In the genomic region with DNA sequence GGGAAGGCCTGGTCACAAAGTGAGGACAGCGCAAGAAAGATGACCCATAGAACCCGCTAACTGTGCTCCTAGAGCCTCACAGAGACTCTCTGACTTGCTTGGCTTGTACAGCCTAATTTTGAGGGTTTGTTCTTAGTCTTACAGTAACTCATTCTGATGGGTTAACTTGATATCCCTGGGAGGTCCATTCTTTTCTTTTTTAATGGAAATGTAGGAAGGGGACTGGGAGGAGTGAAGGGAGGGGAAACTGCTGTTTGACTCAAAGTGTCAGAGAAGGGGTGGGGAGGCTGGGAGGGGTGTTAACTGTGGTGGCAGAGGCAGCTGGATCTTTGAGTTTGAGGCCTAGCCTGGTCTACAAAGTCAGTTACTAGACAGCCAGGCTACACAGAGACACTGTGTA, we compare ENCODE assay signal across 27 mouse cellular contexts. TPM values are rescaled to one million over a fixed set of nuclear protein-coding genes. Genes with fewer than 3 reads are reported as not detected.
DNase-seq lines count a peak whose midpoint lies in the region; ATAC-seq and TF ChIP-seq lines count a peak whose summit lies in the region.
"Had no signal": no experiment of that assay in that cellular context is flagged by ENCODE, and none has a peak within 500 bp of the region (broad histone marks: within the 10 kb centered on the region; RNA-seq: fewer than 3 reads in every experiment).

No protein-coding gene starts in this region.

- H3K27ac ChIP-seq in midbrain, postnatal 0 days (ENCODE audit: low read depth, low read length) = no peak overlapping the region
- no peak overlapping the region for H3K27ac ChIP-seq in midbrain, embryonic 10.5 days (replicated peaks)
- H3K27ac ChIP-seq in kidney, embryonic 14.5 days (ENCODE audit: low read depth, low read length) = no peak overlapping the region
- H3K27ac ChIP-seq: embryonic facial prominence, embryonic 10.5 days; embryonic facial prominence, embryonic 12.5 days; forebrain, embryonic 13.5 days; forebrain, embryonic 15.5 days had no signal

- peaks cover 68% of the 10 kb centered on the region for H3K36me3 ChIP-seq in midbrain, postnatal 0 days (ENCODE audit: insufficient read depth, low read length)
- peaks cover 100% of the 10 kb centered on the region for H3K36me3 ChIP-seq in midbrain, embryonic 10.5 days
- H3K36me3 ChIP-seq in kidney, embryonic 14.5 days (ENCODE audit: control insufficient read depth, insufficient read depth, low read length) = peaks cover 95% of the 10 kb centered on the region

- H3K4me2 ChIP-seq in midbrain, postnatal 0 days (ENCODE audit: low read depth, low read length, poor library complexity, severe bottlenecking) = no peak overlapping the region
- H3K4me2 ChIP-seq in kidney, embryonic 14.5 days (replicated peaks; ENCODE audit: low read depth, low read length) = no peak overlapping the region
- H3K4me2 ChIP-seq: embryonic facial prominence, embryonic 12.5 days; forebrain, embryonic 13.5 days; forebrain, embryonic 15.5 days had no signal

- no peaks in the 10 kb centered on the region for H3K9me3 ChIP-seq in midbrain, postnatal 0 days (ENCODE audit: low read length)
- no peaks in the 10 kb centered on the region for H3K9me3 ChIP-seq in midbrain, embryonic 10.5 days (replicated peaks)
- H3K9me3 ChIP-seq in kidney, embryonic 14.5 days (ENCODE audit: control insufficient read depth, low read length) = no peaks in the 10 kb centered on the region
- H3K9me3 ChIP-seq: embryonic facial prominence, embryonic 10.5 days; embryonic facial prominence, embryonic 12.5 days; forebrain, embryonic 13.5 days; forebrain, embryonic 15.5 days; G1E had no signal

- H3K27me3 ChIP-seq in midbrain, postnatal 0 days (ENCODE audit: insufficient read depth, low read length) = no peaks in the 10 kb centered on the region
- no peaks in the 10 kb centered on the region for H3K27me3 ChIP-seq in midbrain, embryonic 10.5 days (ENCODE audit: low read depth, poor library complexity, severe bottlenecking)
- H3K27me3 ChIP-seq in kidney, embryonic 14.5 days (ENCODE audit: control insufficient read depth, insufficient read depth, low read length) = no peaks in the 10 kb centered on the region
- H3K27me3 ChIP-seq: CH12.LX; embryonic facial prominence, embryonic 12.5 days; forebrain, embryonic 13.5 days; forebrain, embryonic 15.5 days; Patski had no signal

- peak overlapping the region; percentile 24; the same call in 1 of the 2 replicates for H3K9ac ChIP-seq in midbrain, postnatal 0 days (replicated peaks; ENCODE audit: low read length, poor library complexity, severe bottlenecking)
- H3K9ac ChIP-seq in kidney, embryonic 14.5 days (ENCODE audit: low read depth, low read length) = no peak overlapping the region
- H3K9ac ChIP-seq: embryonic facial prominence, embryonic 12.5 days; forebrain, embryonic 13.5 days; forebrain, embryonic 15.5 days; forebrain, postnatal 0 days had no signal

- no peak overlapping the region for H3K4me3 ChIP-seq in midbrain, postnatal 0 days (ENCODE audit: low read depth, low read length)
- H3K4me3 ChIP-seq in midbrain, embryonic 10.5 days = no peak overlapping the region
- H3K4me3 ChIP-seq in kidney, embryonic 14.5 days (ENCODE audit: low read length) = no peak overlapping the region
- H3K4me3 ChIP-seq: embryonic facial prominence, embryonic 10.5 days; embryonic facial prominence, embryonic 12.5 days; forebrain, embryonic 13.5 days; forebrain, embryonic 15.5 days had no signal

- no peak for ATAC-seq in midbrain, postnatal 0 days (ENCODE audit: low FRiP score)
- no peak for ATAC-seq in kidney, embryonic 14.5 days (ENCODE audit: low FRiP score, low TSS enrichment)
- ATAC-seq: CD4-positive, CD25-positive, alpha-beta regulatory T cell, adult 4 months; forebrain, embryonic 13.5 days; forebrain, embryonic 15.5 days; forebrain, postnatal 0 days; Patski had no signal

- no peak for TF ChIP-seq CTCF in midbrain, postnatal 0 days (IDR thresholded peaks at IDR 0.05)

- 94% methylated on average over 2 of the region's 2 CpGs for WGBS in midbrain, postnatal 0 days
- 97% methylated on average over 2 of the region's 2 CpGs for whole genome bisulfite sequencing in midbrain, embryonic 10.5 days
- WGBS in kidney, embryonic 14.5 days = 96% methylated on average over 2 of the region's 2 CpGs

- no peaks in the 10 kb centered on the region for H3K4me1 ChIP-seq in midbrain, postnatal 0 days (ENCODE audit: insufficient read depth, low read length)
- H3K4me1 ChIP-seq in midbrain, embryonic 10.5 days = no peaks in the 10 kb centered on the region
- H3K4me1 ChIP-seq in kidney, embryonic 14.5 days (ENCODE audit: control insufficient read depth, insufficient read depth, low read length) = no peaks in the 10 kb centered on the region
- H3K4me1 ChIP-seq: embryonic facial prominence, embryonic 10.5 days; embryonic facial prominence, embryonic 12.5 days; forebrain, embryonic 13.5 days; forebrain, embryonic 15.5 days had no signal

- DNase-seq in midbrain, postnatal 0 days (ENCODE audit: low spot score) = no peak
- no peak for DNase-seq in midbrain, embryonic 10.5 days (ENCODE audit: low spot score)
- DNase-seq in ES-CJ7 (ENCODE audit: low read depth, low spot score) (peak; percentile 90), R1 (ENCODE audit: low read depth, low spot score) (peak; percentile 96), ZHBTc4 (ENCODE audit: low read depth, low spot score) (peak; percentile 93)
- DNase-seq in spleen, postnatal 10 days (ENCODE audit: low spot score in 2 of 2) = no peak
- no peak for DNase-seq in thymus, postnatal 10 days (ENCODE audit: low spot score in 2 of 2)
- DNase-seq: adrenal gland, adult 2 months; adrenal gland, postnatal 10 days; adrenal gland, postnatal 25 days; B cell, adult 2 months; cerebellum, adult 2 months; cerebellum, postnatal 10 days; cerebellum, postnatal 25 days; forebrain, postnatal 0 days had no signal

RNA-seq across cellular contexts. Expression of a gene that starts 23.8 kb away (rescaled TPM):
- 375 and 403 TPM in 2 replicates for total RNA-seq in midbrain, postnatal 0 days (2014; rRNA removed)
- 185 and 199 TPM in 2 replicates for polyA plus RNA-seq in midbrain, postnatal 0 days (2015; fragmentation: Nextera tagmentation; extraction: Ambion mirVana)
- 70.7 and 84.7 TPM in 2 replicates for polyA plus RNA-seq in midbrain, embryonic 10.5 days (2016; fragmentation: Nextera tagmentation; extraction: Ambion mirVana)
- polyA plus RNA-seq in kidney, embryonic 14.5 days (2014; fragmentation: Nextera tagmentation; extraction: Ambion mirVana) = 69.4 and 70.9 TPM in 2 replicates

RNA-seq across cellular contexts. Expression of a gene that starts 28.7 kb away (rescaled TPM):
- total RNA-seq in midbrain, postnatal 0 days (2014; rRNA removed) = 64.2 and 72.3 TPM in 2 replicates
- 28.7 and 34.8 TPM in 2 replicates for polyA plus RNA-seq in midbrain, postnatal 0 days (2015; fragmentation: Nextera tagmentation; extraction: Ambion mirVana)
- polyA plus RNA-seq in midbrain, embryonic 10.5 days (2016; fragmentation: Nextera tagmentation; extraction: Ambion mirVana) = 27.8 and 29.6 TPM in 2 replicates
- 14.5 and 25.0 TPM in 2 replicates for polyA plus RNA-seq in kidney, embryonic 14.5 days (2014; fragmentation: Nextera tagmentation; extraction: Ambion mirVana)

RNA-seq across cellular contexts. Expression of a gene that starts 49.1 kb away (rescaled TPM):
- total RNA-seq in midbrain, postnatal 0 days (2014; rRNA removed) = 29.5 and 33.4 TPM in 2 replicates
- 12.2 and 15.7 TPM in 2 replicates for polyA plus RNA-seq in midbrain, postnatal 0 days (2015; fragmentation: Nextera tagmentation; extraction: Ambion mirVana)
- 55.4 and 57.7 TPM in 2 replicates for polyA plus RNA-seq in midbrain, embryonic 10.5 days (2016; fragmentation: Nextera tagmentation; extraction: Ambion mirVana)
- 35.2 and 54.4 TPM in 2 replicates for polyA plus RNA-seq in kidney, embryonic 14.5 days (2014; fragmentation: Nextera tagmentation; extraction: Ambion mirVana)

RNA-seq across cellular contexts. Expression of a gene that starts 49.2 kb away (rescaled TPM):
- total RNA-seq in midbrain, postnatal 0 days (2014; rRNA removed) = 35.4 and 44.7 TPM in 2 replicates
- polyA plus RNA-seq in midbrain, postnatal 0 days (2015; fragmentation: Nextera tagmentation; extraction: Ambion mirVana) = 38.7 and 42.9 TPM in 2 replicates
- polyA plus RNA-seq in midbrain, embryonic 10.5 days (2016; fragmentation: Nextera tagmentation; extraction: Ambion mirVana) = 27.3 and 29.4 TPM in 2 replicates
- polyA plus RNA-seq in kidney, embryonic 14.5 days (2014; fragmentation: Nextera tagmentation; extraction: Ambion mirVana) = 25.2 and 34.4 TPM in 2 replicates

RNA-seq across cellular contexts. Expression of a gene that starts 54.5 kb away (rescaled TPM):
- total RNA-seq in midbrain, postnatal 0 days (2014; rRNA removed) = not detected in 2 replicates
- polyA plus RNA-seq in midbrain, postnatal 0 days (2015; fragmentation: Nextera tagmentation; extraction: Ambion mirVana) = not detected in 2 replicates
- polyA plus RNA-seq in midbrain, embryonic 10.5 days (2016; fragmentation: Nextera tagmentation; extraction: Ambion mirVana) = not detected in 2 replicates
- not detected in 2 replicates for polyA plus RNA-seq in kidney, embryonic 14.5 days (2014; fragmentation: Nextera tagmentation; extraction: Ambion mirVana)
- total RNA-seq: adrenal gland, adult 2 months; adrenal gland, postnatal 10 days; adrenal gland, postnatal 25 days; CH12.LX; G1E had no signal
- polyA plus RNA-seq: adrenal gland, adult 2 months; cerebellum, adult 2 months; cortical plate, adult 2 months; embryonic facial prominence, embryonic 10.5 days; embryonic facial prominence, embryonic 12.5 days; embryonic facial prominence, embryonic 14.5 days; forebrain, embryonic 11.5 days; forebrain, embryonic 13.5 days; forebrain, embryonic 15.5 days; forebrain, postnatal 0 days; G1E; Patski had no signal

Comparison
In these comparisons a context has a peak if more than half of its experiments do, and no peak if none do; other contexts are left out.
1. DNase-seq: peak in ES-CJ7 (single experiment), R1 (single experiment) and ZHBTc4 (single experiment); none in midbrain, postnatal 0 days (single experiment), midbrain, embryonic 10.5 days (single experiment), spleen, postnatal 10 days (0 of 2) and thymus, postnatal 10 days (0 of 2).